Mouse (Mus musculus) ES-E14 (cell line): ENCODE measurements around the gene Nat9. TPM values are rescaled to one million over a fixed set of nuclear protein-coding genes. Genes with fewer than 3 reads are reported as not detected.
A peak's percentile ranks its signal among the peaks of the same experiment; 100 is the strongest.

ENCODE experiments used
- DNase-seq: peaks from one replicate; pipeline ENCODE4 v3.0.0-alpha.2; 2013; ENCODE audit warnings: low read depth, low spot score
- H3K27ac ChIP-seq: 2 replicates; pipeline ENCODE4 v1.5.1; 2012; ENCODE audit warnings: low read depth, mild to moderate bottlenecking, low read length, moderate library complexity, mixed read lengths; ENCODE audit not compliant: poor library complexity, insufficient read depth, severe bottlenecking
- H3K36me3 ChIP-seq: 2 replicates; pipeline ENCODE4 v1.6.1; 2012; ENCODE audit warnings: mild to moderate bottlenecking, low read length, moderate library complexity, mixed read lengths; ENCODE audit not compliant: control insufficient read depth, poor library complexity, insufficient read depth, severe bottlenecking
- H3K4me1 ChIP-seq, 2 experiments: fragments of 150-350 bp in 1 of 2; sonication (generic) in 1 of 2; 2 replicates each; pipeline ENCODE4 v1.6.1; 2012; ENCODE audit warnings: low read length in 2 of 2, mild to moderate bottlenecking in 1 of 2, mixed read lengths in 1 of 2; ENCODE audit not compliant: control insufficient read depth in 2 of 2, insufficient read depth in 2 of 2, poor library complexity in 1 of 2
- H3K4me3 ChIP-seq, 2 experiments: fragments of 150-350 bp in 1 of 2; sonication (generic) in 1 of 2; 2 replicates each; pipeline ENCODE4 v1.5.1; 2012; ENCODE audit warnings: low read length in 2 of 2, low read depth in 1 of 2, mild to moderate bottlenecking in 1 of 2, mixed read lengths in 1 of 2; ENCODE audit not compliant: insufficient read depth in 1 of 2, poor library complexity in 1 of 2, severe bottlenecking in 1 of 2
- H3K9ac ChIP-seq: 2 replicates; pipeline ENCODE4 v1.6.1; 2012; ENCODE audit warnings: low read depth, mild to moderate bottlenecking, low read length, mixed read lengths; ENCODE audit not compliant: poor library complexity, insufficient read depth, severe bottlenecking
- H3K9me3 ChIP-seq: fragments of 150-350 bp; sonication (generic); 2 replicates; pipeline ENCODE4 v1.6.1; 2012; ENCODE audit warnings: low read depth, mild to moderate bottlenecking, low read length; ENCODE audit not compliant: control insufficient read depth, insufficient read depth
- CHD2 ChIP-seq: IDR thresholded peaks from 2 replicates; pipeline ENCODE4 v1.6.1; 2014; ENCODE audit warnings: mild to moderate bottlenecking, low read depth, low read length, inconsistent platforms
- HCFC1 ChIP-seq: IDR thresholded peaks from 2 replicates; pipeline ENCODE4 v1.6.1; 2012; ENCODE audit warnings: low read length, inconsistent platforms, borderline replicate concordance; ENCODE audit not compliant: insufficient read depth
- MAFK ChIP-seq: IDR thresholded peaks from 2 replicates; pipeline ENCODE4 v1.6.1; 2014; ENCODE audit warnings: mild to moderate bottlenecking, low read depth, low read length, inconsistent platforms; ENCODE audit not compliant: insufficient read depth
- ZC3H11A ChIP-seq: IDR thresholded peaks from 2 replicates; pipeline ENCODE4 v1.6.1; 2012; ENCODE audit warnings: low read depth, mild to moderate bottlenecking, inconsistent platforms, low read length, borderline replicate concordance
- ZNF384 ChIP-seq: IDR thresholded peaks from 2 replicates; pipeline ENCODE4 v1.6.1; 2012; ENCODE audit warnings: low read depth, low read length, inconsistent platforms
- in situ Hi-C, 2 experiments: fragments of 600-800 bp; cut with MboI; formaldehyde crosslinking; loops; one replicate each; pipeline ENCODE4 v1.15.1; 2025; ENCODE audit warnings: low sequenced_read_pairs in 2 of 2, inconsistent platforms in 1 of 2; ENCODE audit not compliant: unreplicated experiment in 2 of 2
- total RNA-seq: library from RNA; depleted of rRNA; stranded (reverse); fragments of 300-350 nt; gene quantifications from 2 replicates; pipeline ENCODE4 v1.2.3, GENCODE M21; 2012

The Nat9 gene
- total RNA-seq, 1 experiment: 19.3 TPM

- DNase-seq: no peak
- Histone ChIP-seq H3K36me3 (no peaks in the 10 kb centered on the region), H3K27ac (no peak overlapping the region), H3K4me1 (peaks cover 3 to 6% of the 10 kb centered on the region in 2 experiments; a peak in 1 of 4 replicates), H3K9ac (no peak overlapping the region), H3K9me3 (no peaks in the 10 kb centered on the region), H3K4me3 (no peak overlapping the region)
- in situ Hi-C loops: no loop called here
- TF ChIP-seq ZNF384 (no peak), ZC3H11A (no peak), CHD2 (no peak), MAFK (no peak), HCFC1 (no peak)
Measured at GRCm38 (mm10) chr11:115155053-115155634, 32.5 kb downstream of the Nat9 start.

DNA sequence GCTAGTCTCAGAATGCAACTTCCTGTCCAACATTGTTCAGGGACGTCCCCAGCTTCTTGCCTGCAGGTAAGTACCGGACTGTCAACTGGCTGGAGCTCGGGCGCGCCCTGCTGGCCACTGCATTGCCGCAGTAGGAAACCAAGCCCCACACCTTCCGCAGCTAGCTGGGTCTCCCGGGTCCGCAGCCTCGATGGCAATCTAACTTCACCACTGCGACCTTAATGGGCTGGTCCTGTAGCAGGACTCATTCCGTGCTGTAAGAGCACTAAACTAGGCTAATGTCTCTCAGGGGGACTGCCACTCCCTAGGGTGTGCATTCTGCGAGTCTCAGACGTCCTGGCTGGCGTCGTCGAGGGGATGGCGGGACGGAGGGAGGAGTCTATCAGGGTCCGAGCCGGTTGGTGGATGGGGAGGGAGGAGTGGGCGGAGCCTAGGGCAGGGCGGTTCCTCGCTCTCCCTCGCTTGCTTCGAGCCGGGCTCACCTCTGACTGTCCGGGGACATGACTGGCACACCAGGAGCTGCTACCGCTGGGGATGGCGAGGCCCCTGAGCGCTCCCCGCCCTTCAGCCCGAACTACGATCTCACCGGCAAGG lies 33.9 kb downstream of the Nat9 start:
- in situ Hi-C loops: loop anchor here in 1 of 2 experiments (5.0 kb wide), 1 partner anchor 61 kb away; the partner anchor contains the start of gene Rab37
- no peaks in the 10 kb centered on the region for H3K36me3 ChIP-seq
- H3K9ac ChIP-seq: peak overlapping the region; percentile 56
- no peak overlapping the region for H3K27ac ChIP-seq
- H3K4me1 ChIP-seq: peaks cover 0 to 6% of the 10 kb centered on the region in 2 experiments; a peak in 1 of 4 replicates
- TF ChIP-seq ZNF384 (no peak), MAFK (no peak), CHD2 (no peak), HCFC1 (no peak), ZC3H11A (no peak)
- H3K9me3 ChIP-seq: no peaks in the 10 kb centered on the region
- DNase-seq: peak; percentile 91
- peak overlapping the region; percentile 72 to 81 for H3K4me3 ChIP-seq

DNA sequence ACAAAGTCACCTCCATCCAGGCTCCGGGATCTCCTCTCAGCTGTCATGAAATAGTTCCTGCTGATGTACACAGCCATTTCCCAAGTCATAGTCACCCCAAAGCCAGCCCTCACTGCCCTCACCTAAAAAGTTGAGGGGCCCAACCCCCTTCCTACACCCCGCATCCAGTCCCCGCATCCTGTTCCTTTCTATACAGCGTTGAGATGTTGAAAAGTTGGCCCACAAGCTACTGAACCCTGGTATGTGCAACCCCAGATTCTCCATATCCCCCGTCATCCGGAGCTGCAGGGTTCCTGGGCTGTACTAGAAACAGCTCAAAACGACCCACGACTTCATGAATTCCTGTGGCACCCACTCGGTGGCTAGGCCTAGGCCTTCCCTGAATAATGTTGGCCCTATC lies 34.6 kb downstream of the Nat9 start:
- Histone ChIP-seq H3K4me3 (no peak overlapping the region), H3K9ac (no peak overlapping the region), H3K9me3 (no peaks in the 10 kb centered on the region), H3K36me3 (no peaks in the 10 kb centered on the region), H3K27ac (no peak overlapping the region), H3K4me1 (peaks cover 0 to 6% of the 10 kb centered on the region in 2 experiments; a peak in 1 of 4 replicates)
- TF ChIP-seq CHD2 (no peak), MAFK (no peak), HCFC1 (no peak), ZNF384 (no peak), ZC3H11A (no peak)
- in situ Hi-C loops: loop anchor here in 1 of 2 experiments (5.0 kb wide), 1 partner anchor 61 kb away; the partner anchor contains the start of gene Rab37
- DNase-seq: no peak

- H3K4me1 ChIP-seq: peaks cover 0 to 4% of the 10 kb centered on the region in 2 experiments; a peak in 1 of 4 replicates
- H3K4me3 ChIP-seq: peak overlapping the region; percentile 52 to 72
- in situ Hi-C loops: loop anchor here in 1 of 2 experiments (5.0 kb wide), 1 partner anchor 60 kb away; the partner anchor contains the start of gene Rab37
- peak overlapping the region; percentile 62; the same call in 1 of the 2 replicates for H3K9ac ChIP-seq
- no peaks in the 10 kb centered on the region for H3K36me3 ChIP-seq
- TF ChIP-seq CHD2: peak; percentile 38; the same call in 1 of the 2 replicates
- no peak for TF ChIP-seq HCFC1
- peak; percentile 87 for DNase-seq
- H3K27ac ChIP-seq: no peak overlapping the region
- no peaks in the 10 kb centered on the region for H3K9me3 ChIP-seq
Measured at GRCm38 (mm10) chr11:115151755-115152429, 35.8 kb downstream of the Nat9 start.
